Mouse (Mus musculus) intestine, embryonic 16.5 days (tissue): ENCODE results near the gene Mtss1l. TPM values are rescaled to one million over a fixed set of nuclear protein-coding genes. Genes with fewer than 3 reads are reported as not detected.

Experiments
- ATAC-seq: fragments of 200-750 bp; cut with Nextera tagmentation; 2 replicates; pipeline ENCODE4 v1.8.0; 2017; ENCODE audit warnings: moderate TSS enrichment, moderate library complexity
- H3K27ac ChIP-seq: fragments of 300-500 bp; sonication (generic); 2 replicates; pipeline ENCODE4 v1.5.1; 2014; ENCODE audit warnings: mild to moderate bottlenecking, low read length
- H3K27me3 ChIP-seq: fragments of 300-500 bp; sonication (generic); replicated peaks from 2 replicates; pipeline ENCODE4 v1.6.1; 2014; ENCODE audit warnings: low read length, control low read depth, mixed read lengths; ENCODE audit not compliant: control insufficient read depth, insufficient read depth
- H3K36me3 ChIP-seq: fragments of 300-500 bp; sonication (generic); 2 replicates; pipeline ENCODE4 v1.6.1; 2014; ENCODE audit warnings: low read length, control low read depth; ENCODE audit not compliant: control insufficient read depth, insufficient read depth
- H3K4me1 ChIP-seq: fragments of 300-500 bp; sonication (generic); 2 replicates; pipeline ENCODE4 v1.6.1; 2014; ENCODE audit warnings: low read length, control low read depth, mixed read lengths; ENCODE audit not compliant: control insufficient read depth, insufficient read depth
- H3K4me2 ChIP-seq: fragments of 300-500 bp; sonication (generic); 2 replicates; pipeline ENCODE4 v1.6.1; 2014; ENCODE audit warnings: low read depth, low read length, control low read depth
- H3K4me3 ChIP-seq: fragments of 300-500 bp; sonication (generic); 2 replicates; pipeline ENCODE4 v1.5.1; 2014; ENCODE audit warnings: mild to moderate bottlenecking, low read length
- H3K9ac ChIP-seq: fragments of 300-500 bp; sonication (generic); 2 replicates; pipeline ENCODE4 v1.6.1; 2014; ENCODE audit warnings: low read depth, low read length
- H3K9me3 ChIP-seq: fragments of 300-500 bp; sonication (generic); 2 replicates; pipeline ENCODE4 v1.6.1; 2016; ENCODE audit warnings: low read length, control low read depth; ENCODE audit not compliant: control insufficient read depth
- WGBS: fragments of 180-500 bp; shearing (Covaris S2); extraction: QIAGEN DNeasy Blood & Tissue Kit; methylation state at CpG from one replicate; pipeline ENCODE4 v1.1.7; 2014; 5-methylcytosine and 5-hydroxymethylcytosine counted together
- polyA plus RNA-seq: library from polyadenylated mRNA; unstranded; fragments of >200 nt; fragmentation: Nextera tagmentation; extraction: Ambion mirVana; gene quantifications from 2 replicates; pipeline ENCODE4 v1.2.1, GENCODE M21; 2015

Gene Mtss1l
- polyA plus RNA-seq, 1 experiment from 2014 or later: 4.0 TPM

DNA sequence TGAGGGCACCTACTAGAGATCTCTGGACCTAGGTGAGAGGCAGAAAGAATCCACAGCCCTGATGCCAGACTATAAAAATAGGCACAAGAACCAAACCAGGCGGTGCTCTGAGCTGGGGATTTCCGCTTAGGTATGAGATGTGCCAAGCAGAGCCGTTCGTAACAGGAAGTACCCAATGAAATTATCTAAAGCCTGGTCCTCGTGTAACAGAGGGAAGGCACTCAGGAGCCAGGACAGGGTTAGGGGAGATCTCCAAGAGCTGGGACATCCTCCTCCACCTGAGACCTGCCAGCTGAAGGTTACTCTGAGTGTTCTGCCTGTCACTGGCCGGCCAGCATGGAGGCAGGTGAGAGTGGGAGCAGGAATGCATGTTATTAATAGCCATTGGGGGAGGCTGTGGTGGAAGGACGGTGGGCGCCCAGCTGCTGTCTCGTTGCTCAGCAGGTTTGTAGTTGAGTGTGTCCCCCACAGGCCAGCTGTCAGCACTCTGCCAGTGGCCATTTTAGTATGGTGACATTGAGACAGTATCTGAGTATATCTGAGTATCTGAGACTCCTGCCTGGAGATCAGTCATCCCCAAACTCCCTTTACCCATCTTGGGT lies 17.7 kb upstream of the Mtss1l start:
- H3K4me2 ChIP-seq: no peak overlapping the region
- 65% methylated on average over 9 of the region's 9 CpGs for WGBS
- H3K4me1 ChIP-seq: peaks cover 19% of the 10 kb centered on the region
- peak overlapping the region; percentile 73 for H3K27ac ChIP-seq
- no peaks in the 10 kb centered on the region for H3K9me3 ChIP-seq
- H3K27me3 ChIP-seq: no peaks in the 10 kb centered on the region
- H3K36me3 ChIP-seq: no peaks in the 10 kb centered on the region
- H3K4me3 ChIP-seq: no peak overlapping the region
- ATAC-seq: no peak
- no peak overlapping the region; the same call in 1 of the 2 replicates for H3K9ac ChIP-seq

DNA sequence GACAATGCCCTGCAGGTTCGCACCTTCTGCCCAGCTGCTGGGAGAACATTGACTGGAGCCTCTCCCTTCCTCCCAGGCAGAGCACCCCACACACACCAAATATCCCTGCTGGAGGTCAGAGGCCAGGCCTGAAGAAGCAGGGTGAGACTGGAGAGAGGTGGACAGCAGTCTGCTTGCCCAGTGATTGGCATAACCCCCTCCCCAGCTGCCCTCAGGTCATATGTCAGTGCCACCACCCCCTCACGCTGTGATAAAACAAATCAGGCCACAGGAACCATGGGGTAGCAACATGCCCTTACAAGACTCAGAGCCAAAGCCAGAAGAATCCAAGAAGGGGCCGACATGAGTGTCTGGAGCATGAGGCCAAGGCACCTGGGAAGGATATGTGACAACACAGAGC lies 17.2 kb upstream of the Mtss1l start:
- WGBS: 89% methylated on average over 3 of the region's 3 CpGs
- H3K4me3 ChIP-seq: no peak overlapping the region
- H3K9ac ChIP-seq: no peak overlapping the region
- H3K27me3 ChIP-seq: no peaks in the 10 kb centered on the region
- no peaks in the 10 kb centered on the region for H3K9me3 ChIP-seq
- no peak overlapping the region for H3K4me2 ChIP-seq
- H3K27ac ChIP-seq: no peak overlapping the region
- peaks cover 19% of the 10 kb centered on the region for H3K4me1 ChIP-seq
- no peak for ATAC-seq
- H3K36me3 ChIP-seq: no peaks in the 10 kb centered on the region

DNA sequence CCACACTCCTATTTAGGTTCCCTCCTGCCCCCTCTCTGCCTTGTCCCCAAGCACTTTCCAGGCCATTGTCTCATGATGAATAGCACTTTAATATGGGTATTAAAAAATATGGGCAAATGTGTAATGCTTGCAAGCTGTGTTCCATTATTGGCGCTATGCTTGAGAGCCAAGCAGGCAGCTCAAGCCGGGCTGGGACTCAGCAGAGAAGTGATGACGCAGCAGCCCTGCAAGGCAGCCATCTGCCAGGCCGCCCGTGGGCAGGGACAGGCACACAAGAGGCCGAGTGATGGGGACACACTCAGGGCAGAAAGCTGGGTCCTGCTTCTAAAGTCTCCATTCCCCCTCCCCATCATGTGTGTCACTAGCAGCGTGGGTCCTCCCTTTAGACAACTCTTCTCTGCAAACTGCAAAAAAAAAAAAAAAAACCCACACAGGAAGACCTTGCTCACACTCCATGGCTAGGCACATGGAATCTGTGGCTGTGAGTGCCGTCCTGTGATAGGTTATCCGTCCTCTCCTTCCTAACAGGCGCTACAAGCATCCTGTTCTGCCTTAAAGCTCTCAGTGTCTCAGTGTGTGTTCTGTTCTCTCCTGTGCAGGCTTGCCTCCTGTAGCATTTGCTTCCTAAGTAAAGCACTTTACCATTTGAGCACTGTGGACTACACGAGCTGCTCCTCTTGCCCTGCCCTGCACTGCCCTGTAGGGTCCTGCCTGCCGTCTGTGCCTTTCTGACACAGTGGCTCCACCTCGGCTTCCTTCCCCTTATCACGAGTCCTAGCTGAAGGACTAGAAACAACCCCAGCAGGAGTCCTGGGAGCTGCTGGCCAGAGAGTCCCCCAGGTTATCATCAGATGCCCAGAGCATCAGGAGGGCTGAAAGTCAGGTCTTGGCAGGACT lies 15.6 kb upstream of the Mtss1l start:
- H3K27me3 ChIP-seq: no peaks in the 10 kb centered on the region
- H3K27ac ChIP-seq: no peak overlapping the region
- 70% methylated on average over 14 of the region's 14 CpGs for WGBS
- no peaks in the 10 kb centered on the region for H3K36me3 ChIP-seq
- no peak for ATAC-seq
- H3K4me2 ChIP-seq: no peak overlapping the region
- H3K9ac ChIP-seq: no peak overlapping the region
- H3K4me3 ChIP-seq: no peak overlapping the region
- peaks cover 23% of the 10 kb centered on the region for H3K4me1 ChIP-seq
- H3K9me3 ChIP-seq: no peaks in the 10 kb centered on the region

DNA sequence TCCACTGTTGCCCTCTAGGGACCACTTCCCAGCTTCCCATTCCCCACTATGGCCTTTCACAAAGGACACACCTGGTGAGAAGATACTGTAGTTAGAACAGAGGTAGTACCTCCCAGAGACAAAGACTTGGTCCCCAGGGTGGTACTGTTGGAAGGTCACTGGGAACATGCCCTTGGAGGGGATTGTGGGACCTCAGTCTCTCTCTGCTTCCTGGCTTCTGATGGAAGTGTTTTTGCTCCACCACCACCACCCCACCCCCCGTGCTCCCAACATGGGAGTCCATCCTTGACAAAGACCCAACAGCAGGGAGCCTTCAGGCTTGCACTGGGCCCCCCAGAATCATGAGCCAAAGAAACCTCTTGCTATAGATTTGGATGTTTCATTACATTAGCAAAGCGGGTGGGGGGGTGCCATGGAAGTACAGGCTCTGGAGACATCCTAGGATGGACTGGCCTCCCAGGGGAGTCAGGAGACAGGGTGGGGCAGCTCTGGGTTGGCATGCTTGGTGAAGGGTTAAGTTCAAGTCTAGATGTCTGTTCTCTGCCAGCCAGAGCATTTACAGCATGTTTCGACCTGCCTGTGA lies 14.9 kb upstream of the Mtss1l start:
- Histone ChIP-seq H3K9ac (no peak overlapping the region), H3K4me2 (no peak overlapping the region), H3K9me3 (no peaks in the 10 kb centered on the region), H3K27ac (no peak overlapping the region), H3K4me1 (peaks cover 31% of the 10 kb centered on the region), H3K36me3 (no peaks in the 10 kb centered on the region), H3K27me3 (no peaks in the 10 kb centered on the region), H3K4me3 (no peak overlapping the region)
- no peak for ATAC-seq
- 86% methylated on average over 3 of the region's 3 CpGs for WGBS

DNA sequence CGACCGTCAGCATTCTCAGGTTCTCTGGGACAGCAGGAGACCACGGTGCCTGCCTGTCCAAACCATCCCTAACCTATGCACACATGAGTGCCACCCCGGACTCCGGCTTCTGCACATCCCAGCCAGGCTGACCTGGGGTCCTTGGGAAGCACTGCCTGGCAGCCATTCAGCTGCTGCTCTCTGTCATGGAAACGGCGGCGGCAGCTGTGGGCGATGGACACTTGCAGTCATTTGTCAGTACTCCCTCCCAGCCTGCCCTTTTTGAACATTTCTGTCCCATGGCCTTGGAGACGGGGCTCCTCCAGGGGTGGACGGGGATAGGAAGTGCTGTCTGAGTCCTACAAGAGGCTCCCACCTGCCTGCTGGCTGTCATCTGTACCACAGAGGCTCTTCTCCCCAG lies 12.8 kb upstream of the Mtss1l start:
- no peak overlapping the region for H3K4me3 ChIP-seq
- H3K36me3 ChIP-seq: no peaks in the 10 kb centered on the region
- no peak overlapping the region for H3K9ac ChIP-seq
- ATAC-seq: no peak
- H3K4me1 ChIP-seq: peaks cover 19% of the 10 kb centered on the region
- no peak overlapping the region for H3K4me2 ChIP-seq
- no peak overlapping the region for H3K27ac ChIP-seq
- no peaks in the 10 kb centered on the region for H3K27me3 ChIP-seq
- 80% methylated on average over 11 of the region's 11 CpGs for WGBS
- H3K9me3 ChIP-seq: no peaks in the 10 kb centered on the region

DNA sequence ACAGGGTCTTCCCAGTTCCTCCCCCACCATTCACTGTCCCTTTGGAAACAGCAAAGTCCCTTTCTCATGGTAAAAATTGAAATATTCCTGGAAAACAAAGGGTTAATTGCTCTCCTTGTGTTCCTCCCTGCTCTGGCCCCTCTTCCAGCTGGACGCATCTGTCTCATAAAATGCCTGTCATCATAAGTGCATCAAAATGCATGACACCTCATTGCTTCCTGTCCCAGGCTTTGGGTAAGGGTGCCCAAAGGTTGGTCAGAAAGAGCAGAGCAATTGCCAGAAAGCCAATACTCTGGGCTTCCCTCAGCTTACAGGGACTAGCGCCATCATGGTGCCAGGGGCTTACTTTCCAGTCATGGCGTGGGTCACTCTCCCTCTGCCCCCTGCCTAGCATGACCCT lies 10.7 kb upstream of the Mtss1l start:
- Histone ChIP-seq H3K4me2 (no peak overlapping the region), H3K4me3 (no peak overlapping the region), H3K9me3 (no peaks in the 10 kb centered on the region), H3K9ac (no peak overlapping the region), H3K36me3 (no peaks in the 10 kb centered on the region), H3K27me3 (no peaks in the 10 kb centered on the region), H3K4me1 (peaks cover 18% of the 10 kb centered on the region), H3K27ac (peak overlapping the region; percentile 20)
- ATAC-seq: no peak
- 59% methylated on average over 3 of the region's 3 CpGs for WGBS

DNA sequence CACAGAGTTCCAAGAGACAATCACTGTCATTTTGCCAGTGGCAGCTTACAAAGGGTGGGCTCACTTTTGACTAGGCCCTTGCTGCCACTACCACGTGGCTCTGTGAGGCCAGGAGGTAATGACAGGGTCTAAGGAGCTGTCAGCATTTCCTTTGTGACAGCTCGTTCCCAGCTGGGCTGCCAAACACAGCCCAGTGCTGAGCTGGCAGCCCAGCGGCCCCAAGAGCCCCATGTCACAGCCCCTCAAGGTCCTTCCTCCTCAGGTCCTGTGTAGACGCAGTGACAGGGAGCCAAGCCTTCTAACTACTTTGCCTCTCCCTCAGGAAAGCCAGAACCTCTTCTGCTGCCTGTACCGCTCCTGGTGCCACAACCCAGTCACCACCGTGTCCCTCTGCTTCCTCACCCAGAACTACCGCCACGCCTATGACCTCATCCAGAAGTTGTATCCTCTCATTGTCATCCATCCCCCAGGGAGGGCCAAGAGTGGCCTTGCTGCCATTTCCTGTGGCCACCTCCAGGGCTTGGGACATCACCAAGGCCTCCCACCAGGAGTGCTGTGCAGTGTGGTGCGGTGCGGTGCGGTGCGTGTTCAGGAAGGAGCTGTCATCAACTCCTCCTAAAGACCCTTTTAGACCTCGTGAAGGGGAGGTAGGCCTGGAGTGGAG lies 9.9 kb upstream of the Mtss1l start:
- ATAC-seq: no peak
- Histone ChIP-seq H3K27me3 (no peaks in the 10 kb centered on the region), H3K9me3 (no peaks in the 10 kb centered on the region), H3K4me2 (no peak overlapping the region), H3K36me3 (no peaks in the 10 kb centered on the region), H3K4me1 (peaks cover 26% of the 10 kb centered on the region), H3K4me3 (no peak overlapping the region), H3K9ac (no peak overlapping the region), H3K27ac (peak overlapping the region; percentile 20; the same call in 1 of the 2 replicates)
- 82% methylated on average over 13 of the region's 13 CpGs for WGBS

DNA sequence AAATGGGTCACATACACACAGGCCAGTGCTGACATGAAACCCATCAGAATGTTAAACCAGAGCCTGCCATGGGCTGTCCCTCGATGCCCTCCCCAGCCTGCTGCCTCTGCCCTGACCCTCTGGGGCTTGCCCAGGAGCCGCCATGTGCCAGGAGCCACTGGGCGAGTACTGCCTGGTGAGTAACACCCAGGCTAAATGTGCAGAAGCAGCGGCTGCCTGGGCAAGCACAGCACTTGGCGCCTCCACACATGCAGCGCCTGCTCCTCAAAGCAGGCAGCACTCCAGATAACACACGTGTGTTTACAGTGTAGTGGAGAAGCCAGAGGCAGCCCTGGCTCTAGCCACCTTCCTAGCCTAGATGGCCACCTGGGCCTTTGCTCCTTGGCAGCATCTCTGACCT lies 8.2 kb upstream of the Mtss1l start:
- Histone ChIP-seq H3K36me3 (no peaks in the 10 kb centered on the region), H3K4me1 (peaks cover 42% of the 10 kb centered on the region), H3K4me3 (no peak overlapping the region), H3K27me3 (no peaks in the 10 kb centered on the region), H3K9me3 (no peaks in the 10 kb centered on the region), H3K27ac (no peak overlapping the region), H3K9ac (no peak overlapping the region), H3K4me2 (no peak overlapping the region)
- 83% methylated on average over 7 of the region's 7 CpGs for WGBS
- no peak for ATAC-seq

DNA sequence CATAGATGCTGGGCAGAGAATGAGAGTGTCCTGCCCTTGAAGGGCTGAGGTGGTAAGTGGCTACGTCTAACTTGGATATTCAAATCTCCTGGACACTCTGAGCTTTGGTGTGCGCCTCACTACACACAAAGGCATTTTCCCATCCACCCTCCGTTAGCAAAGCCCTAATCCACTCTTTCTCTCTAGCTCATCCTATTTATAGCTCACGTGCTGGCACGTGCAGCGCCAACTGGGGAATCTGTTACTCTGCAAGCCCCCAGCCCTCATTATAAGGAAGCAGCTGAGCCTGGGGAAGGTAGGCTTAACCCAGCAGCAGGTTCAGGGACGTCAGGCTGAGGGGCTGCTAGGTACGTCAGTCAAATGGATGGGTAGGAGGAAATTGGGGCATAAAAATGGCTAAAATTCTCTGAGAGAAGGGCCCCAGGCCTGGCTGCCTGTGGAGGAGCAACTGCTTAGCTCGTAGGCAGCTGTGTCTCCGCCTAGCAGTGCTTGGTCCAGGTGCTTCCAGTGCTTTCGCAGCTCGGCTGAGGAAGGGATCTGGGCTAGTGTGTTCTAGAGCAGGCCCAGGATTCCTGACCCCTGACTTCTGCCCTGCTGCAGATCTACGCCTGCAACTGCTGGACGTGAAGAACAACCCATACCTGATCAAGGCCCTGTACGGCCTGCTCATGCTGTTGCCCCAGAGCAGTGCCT lies 6.3 kb upstream of the Mtss1l start:
- Histone ChIP-seq H3K9me3 (no peaks in the 10 kb centered on the region), H3K36me3 (no peaks in the 10 kb centered on the region), H3K4me3 (no peak overlapping the region), H3K4me2 (no peak overlapping the region), H3K27me3 (no peaks in the 10 kb centered on the region), H3K4me1 (peaks cover 58% of the 10 kb centered on the region), H3K27ac (peak overlapping the region; percentile 81), H3K9ac (peak overlapping the region; percentile 47; the same call in 1 of the 2 replicates)
- WGBS: 71% methylated on average over 15 of the region's 15 CpGs
- ATAC-seq: no peak
